Mouse (Mus musculus): ENCODE data around the gene Zfand3. TPM values are rescaled to one million over a fixed set of nuclear protein-coding genes. Genes with fewer than 3 reads are reported as not detected.

The Zfand3 gene
- polyA plus RNA-seq, 2 experiments from 2014 or later = 17.1 to 26.8 TPM

DNA sequence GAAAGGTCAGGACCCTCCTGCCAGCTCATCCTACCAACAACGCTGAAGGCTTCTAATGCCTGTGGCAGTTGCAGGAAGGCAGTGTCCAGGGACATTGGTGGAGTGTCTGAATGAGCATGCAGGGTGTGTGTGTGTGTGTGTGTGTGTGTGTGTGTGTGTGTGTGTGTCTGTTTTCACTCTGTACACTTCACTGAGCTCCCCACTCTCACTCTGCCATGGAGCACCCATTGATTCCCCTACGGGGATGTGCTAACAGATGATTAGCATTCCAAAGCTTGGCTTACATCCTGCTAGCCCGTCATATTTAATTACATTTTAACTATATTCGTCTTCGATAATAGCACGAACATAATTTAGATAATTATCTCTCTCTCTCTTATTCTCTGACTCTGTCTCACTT lies 232.1 kb downstream of the Zfand3 start:
- ATAC-seq = no peak

DNA sequence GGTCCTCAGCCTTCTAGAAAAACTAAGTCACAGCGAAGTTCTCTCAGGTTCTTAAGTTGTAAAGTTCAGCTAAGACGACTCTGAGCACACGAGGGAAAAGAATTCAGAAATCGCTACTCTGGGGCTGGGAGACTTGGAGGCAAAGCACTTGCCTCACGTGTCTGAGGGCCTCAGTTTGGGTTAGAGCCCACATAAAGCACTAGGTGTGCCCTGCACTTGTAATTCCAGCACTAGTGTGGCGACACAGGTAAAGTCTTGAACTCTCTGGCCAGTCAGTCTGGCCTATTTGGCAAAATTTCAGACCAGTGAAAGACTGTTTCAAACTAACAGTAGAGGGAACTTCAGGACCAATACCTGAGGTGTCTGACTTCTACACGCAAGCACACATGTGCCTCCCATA lies 233.1 kb downstream of the Zfand3 start:
- no peak for ATAC-seq

DNA sequence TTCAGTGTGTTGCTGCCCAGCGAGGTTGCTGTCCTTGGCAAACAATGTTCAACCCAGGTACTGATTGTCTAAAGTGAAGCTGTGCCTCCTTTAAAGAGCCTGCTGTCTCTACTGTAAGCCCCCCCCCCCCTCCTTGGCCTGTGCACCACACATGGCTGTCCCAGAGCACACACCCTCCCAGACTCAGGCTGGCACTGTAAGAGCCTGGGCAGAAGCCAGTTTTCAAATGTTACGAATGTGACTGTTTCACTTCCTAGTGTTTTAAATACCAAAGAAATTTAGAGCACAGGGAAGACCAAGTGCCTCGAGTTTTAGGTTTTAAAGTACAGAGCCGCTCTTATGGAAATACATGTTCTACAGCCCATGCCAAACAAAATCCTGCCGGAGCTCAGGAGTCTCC lies 234.9 kb downstream of the Zfand3 start:
- ATAC-seq = no peak

DNA sequence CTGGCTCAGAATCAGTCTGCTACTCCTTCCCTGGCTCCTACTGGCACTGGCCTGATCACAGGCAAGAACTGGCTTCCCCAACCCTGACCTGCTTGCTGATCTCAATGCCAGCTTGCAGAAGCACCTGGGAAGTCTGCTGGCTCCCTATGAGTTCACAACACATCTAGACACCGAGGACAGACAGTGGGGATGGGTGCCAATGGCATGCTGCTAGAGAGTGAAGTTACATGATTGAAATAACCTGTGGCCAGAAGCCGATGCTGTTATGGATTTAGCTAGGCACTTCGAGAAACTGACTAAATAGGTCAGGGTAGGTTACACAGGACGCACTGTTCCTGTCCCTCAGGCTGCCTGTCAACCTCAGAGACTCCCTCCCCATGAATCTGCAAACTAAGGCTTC lies 236.1 kb downstream of the Zfand3 start:
- no peak for ATAC-seq

DNA sequence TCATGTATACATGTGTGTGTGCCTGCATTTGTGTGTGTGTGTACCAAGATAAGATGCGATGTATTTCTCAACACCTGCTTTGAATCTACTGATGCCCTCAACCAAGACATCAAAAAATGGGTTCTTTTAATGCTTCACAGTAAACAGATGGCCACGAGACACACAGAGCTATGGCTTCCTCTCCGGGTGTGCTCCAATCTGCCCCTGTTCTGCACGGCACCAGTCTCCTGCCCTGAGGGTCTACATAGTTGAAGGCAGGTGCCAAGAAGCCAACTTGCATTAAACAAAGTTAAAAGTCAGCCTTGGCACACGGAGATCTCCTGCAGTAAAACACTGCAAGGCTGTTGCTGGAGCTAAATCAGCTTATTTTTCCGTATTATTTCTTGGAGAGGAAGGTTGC lies 236.5 kb downstream of the Zfand3 start:
- no peak for ATAC-seq

DNA sequence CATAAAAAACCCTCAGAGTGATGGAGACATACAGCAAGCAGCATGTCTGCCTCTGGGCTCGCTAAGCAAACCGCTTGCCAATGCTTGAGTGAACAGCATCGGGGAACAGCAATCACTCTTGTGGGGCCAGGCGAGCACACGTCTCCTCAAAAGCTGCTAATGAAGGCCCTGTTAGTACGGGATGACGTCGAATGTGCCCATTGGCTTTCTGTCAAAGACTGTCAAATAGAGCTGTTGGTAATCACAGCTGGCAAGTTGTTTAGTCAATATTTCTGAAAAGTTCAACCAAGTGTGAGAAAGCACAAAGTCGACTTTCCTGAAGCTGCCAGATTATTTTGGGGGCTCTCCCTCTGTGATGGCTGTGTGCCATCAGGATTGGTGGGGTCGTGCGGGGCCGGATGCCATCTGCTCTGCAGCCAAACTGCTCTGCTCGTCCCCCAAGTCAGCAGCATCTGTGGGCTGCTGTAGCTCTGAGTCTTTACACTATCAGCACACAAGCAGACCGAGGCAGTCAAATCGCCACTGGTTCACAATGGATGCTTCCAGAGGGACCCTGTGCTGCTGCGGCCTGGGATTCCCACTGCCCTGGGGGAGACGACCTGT lies 237.3 kb downstream of the Zfand3 start:
- ATAC-seq = no peak

DNA sequence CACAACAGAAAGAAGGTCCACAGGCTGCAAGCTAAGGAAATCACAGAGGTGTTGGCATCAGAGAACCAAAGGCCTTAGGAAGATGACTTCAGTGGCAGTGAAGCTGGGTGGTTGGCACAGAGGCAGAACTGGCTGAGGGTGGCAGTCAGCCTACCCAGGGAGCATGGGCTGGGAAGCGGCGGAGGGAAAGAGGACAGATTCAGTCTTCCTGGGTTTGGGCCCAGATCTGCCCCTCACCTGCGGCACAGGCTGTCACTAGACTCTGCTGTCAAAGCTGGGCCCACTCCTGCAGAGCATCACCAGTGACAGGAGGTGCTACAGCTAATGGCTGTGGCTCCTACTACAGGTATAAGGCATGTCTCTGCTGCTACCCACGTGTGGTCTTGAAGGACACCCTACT lies 238.1 kb downstream of the Zfand3 start:
- no peak for ATAC-seq

DNA sequence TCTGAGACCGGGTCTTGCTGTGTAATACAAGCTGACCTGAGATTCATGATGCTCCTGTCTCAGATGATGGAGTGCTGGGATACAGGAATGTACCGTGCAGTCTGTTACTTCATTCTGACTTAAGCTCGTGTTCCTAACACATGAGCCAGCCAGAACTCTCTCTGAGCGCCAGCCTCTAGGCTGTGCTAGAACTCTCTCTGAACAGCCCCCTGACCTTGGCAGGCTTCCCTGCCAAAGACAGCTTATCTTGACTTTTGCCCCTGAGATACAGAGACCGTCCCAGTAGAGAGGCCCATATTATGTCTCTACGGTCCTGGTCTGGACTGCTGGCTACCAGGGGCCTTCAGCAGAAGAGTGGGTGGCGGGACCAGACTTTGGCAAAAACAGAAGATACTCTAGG lies 239.0 kb downstream of the Zfand3 start:
- ATAC-seq = no peak

DNA sequence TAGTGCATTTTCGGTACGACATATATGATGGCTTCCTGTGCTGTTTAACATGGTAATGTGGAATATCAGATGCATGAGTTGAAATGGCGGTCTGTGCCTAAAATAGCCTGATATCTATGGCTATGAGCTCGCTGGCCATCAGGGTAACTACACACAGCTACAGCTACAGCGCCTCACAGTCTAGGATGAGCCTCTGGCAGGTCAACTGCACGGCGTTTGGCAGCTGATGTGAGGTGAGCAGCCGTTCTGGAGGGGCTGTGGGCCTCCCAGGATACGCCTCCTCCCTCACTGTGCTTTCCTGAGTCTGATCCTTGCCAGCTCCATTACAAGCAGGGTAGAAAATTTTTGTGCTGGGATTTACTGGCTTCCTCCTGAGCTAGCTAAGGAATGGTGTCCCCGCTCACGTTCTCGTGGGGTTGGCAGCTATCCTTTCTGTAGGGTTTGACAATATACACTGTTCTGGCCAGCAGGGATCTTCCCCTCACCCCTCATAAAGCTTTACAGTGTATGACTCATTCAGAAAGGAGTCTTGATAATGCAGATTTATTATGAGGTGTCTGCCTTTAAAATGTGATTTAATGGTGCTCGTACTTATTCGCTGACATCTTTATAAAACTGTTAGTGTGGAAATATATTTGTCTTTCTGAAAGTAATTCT lies 240.2 kb downstream of the Zfand3 start:
- no peak for ATAC-seq

DNA sequence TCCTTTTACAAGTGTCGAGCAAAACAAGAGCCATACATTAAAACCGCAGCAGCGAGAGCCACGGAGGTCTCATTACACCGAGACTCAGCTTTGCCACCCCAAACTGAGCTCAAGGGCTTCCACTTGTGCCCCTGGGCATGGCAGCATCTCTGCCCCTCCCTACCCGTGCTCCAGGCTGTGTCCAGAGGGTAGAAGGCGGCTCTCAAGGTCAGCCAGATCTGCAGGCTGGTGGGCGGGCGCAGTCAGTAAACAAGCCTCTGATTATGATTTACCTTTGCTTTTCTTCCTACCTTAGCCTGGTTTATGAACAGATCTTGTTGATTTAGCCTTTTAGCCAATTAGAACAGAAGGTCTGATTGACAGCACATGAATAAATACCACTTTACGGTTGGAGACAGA lies 240.8 kb downstream of the Zfand3 start:
- no peak for ATAC-seq

DNA sequence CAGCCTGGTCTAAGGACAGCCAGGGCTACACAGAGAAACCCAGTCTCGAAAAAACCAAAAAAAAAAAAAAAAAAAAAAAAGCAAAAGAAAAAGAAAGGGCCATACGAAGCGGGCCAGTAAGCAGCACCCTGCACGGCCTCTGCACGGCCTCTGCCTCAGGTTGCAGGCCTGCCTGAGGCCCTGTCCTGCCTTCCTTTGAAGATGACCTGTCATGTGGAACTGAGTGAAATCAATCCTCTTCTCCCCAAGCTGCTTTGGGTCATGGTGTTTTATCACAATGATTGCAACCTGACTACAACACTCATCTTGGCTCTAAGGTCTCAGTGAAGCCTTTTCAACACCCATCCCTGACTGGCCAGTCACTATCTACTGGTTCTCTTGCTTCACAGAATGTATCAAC lies 248.5 kb downstream of the Zfand3 start:
- ATAC-seq = no peak

DNA sequence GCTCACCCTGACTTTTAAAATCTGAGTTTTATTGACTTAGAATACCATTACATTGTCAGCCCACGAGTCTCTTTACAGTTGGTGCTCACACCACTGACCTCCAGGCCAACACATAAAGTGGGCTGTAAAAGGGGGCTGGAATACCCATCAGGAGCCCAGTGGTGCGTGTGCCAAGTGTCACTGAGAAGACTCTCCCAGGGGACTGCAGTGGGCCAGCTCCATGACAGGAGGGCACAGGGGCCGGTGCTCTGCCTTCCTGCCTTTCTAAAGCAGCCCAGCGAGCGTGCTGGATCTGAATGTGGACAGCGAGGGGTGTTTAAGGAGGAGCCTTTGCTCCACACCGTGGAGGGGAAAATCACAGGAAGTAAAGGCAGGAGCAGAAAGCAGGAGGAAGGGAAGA lies 249.4 kb downstream of the Zfand3 start:
- ATAC-seq = no peak

DNA sequence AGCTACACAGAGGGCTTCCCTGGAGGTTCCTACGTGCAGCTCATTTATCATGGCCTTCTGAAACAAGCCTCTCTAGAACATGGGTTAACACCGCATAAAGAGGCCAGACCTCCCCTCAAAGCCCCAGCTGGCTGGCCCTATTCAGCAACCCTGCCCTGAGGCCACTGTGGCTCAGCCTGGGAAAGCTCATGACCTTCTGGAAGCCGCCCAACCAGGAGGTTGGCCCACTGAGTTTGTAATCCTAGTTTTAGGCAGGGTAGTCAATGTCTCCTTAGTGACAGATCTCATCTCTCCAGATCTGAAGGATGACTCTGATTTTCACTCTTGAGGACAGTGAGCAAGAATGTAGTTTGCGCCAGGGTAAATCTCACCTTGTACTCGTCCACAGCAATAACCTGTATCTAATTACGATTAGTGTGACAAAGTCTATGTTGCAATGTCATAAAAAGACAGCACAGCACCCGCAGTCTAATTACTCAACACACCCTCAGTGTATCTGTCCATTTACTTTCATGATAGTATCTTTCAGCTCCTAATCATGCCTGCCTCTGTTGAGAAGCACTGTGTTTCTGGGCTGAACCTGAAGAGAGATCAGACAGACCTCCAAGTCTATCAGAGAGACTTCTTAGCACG lies 251.5 kb downstream of the Zfand3 start:
- ATAC-seq = no peak

DNA sequence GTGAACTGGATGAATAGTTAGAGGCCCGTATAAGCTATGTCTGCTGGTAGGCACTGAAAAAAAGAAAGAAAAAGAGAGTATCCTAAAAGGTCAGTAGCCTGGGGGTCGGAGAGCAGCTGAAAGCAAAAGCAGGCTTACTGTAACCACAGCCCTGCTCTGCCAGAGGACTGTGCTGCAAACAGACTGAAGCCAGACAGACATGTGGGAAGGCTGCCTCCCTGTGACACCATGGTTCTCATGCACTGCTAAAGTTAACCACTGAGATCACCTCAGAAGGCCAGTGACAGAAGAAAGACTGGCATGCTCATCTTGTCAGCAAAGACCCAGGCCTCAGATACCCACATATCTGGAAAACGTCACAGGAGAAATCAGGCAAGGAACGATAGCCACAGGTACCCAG lies 253.9 kb downstream of the Zfand3 start:
- ATAC-seq = no peak

DNA sequence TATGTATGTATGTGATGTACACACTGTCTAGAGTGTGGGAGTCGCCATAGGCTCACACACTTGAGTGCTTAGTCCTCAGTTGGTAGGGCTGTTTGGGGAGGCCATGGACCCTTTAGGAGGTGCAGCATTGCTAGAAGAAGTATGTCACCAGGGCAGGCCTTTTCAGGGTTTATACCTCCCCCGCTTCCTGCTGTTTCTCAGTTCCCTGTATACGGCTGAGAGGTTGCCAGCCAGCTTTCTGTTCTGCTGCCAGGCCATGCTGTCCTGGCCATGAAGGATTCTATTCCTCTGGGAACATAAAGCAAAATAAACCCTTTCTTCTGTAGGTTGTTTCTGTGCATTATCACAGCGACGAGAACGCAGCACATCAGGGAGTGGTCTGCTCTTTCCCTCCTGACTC lies 255.4 kb downstream of the Zfand3 start:
- ATAC-seq = no peak

Other genes starting within 250 kb of the Zfand3 start
- gene Mdga1, start 34.6 kb upstream of the Zfand3 start, polyA plus RNA-seq (2017; shearing (Covaris generic)) = not detected